Mouse (Mus musculus): ENCODE measurements at regions not wholly inside any gene's neighbourhood (a gene's known extent, or its start where the extent isn't known, plus 50 kb on each side); places are given as distances from the start of the nearest gene placed in this dataset.

DNA sequence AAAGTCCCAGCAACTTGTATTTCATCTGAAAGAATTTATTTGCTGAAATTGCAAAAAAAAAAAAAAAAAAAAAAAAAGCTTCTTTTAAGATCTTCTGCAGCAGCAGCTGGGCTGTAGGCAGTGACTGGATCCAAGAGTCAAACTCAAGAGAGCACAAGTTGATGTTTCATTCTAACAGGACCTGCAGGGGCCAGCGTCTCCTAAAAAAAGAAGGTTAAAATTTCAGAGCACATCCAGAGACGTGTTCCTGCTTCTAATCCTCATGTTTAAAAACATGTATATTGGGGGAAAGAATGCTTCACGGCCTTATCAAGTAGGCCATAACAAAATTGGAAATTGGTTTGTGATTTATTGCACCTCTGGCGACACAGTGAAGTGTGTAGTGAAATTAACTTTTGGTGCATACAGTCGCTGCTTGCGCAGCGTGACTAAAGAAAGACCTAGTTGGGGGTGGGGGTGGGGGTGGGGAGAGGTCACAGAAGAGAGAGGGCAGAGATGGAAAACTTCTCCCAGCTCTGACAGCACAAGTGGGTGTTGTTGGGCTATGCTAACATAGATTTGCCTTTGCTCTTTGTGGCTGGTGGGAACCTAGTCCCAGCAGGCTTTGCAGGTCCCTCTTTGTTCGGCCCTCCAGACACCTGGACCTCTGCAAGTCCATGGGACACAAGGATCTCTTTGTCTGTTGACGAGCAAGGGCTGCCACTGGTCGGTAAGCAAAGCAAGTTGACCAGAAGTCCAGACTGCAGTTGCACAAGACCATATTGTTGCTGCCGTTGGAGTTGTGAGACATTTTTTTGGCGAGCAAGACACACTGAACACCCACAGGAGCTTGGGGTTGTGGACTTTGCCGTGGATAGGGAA, 155.7 kb upstream of the Slc30a5 start:
- DNase-seq = no peak
- intact Hi-C loops (cut with DNase I; ENCODE audit: low total_unique reads) = no loop called here

DNA sequence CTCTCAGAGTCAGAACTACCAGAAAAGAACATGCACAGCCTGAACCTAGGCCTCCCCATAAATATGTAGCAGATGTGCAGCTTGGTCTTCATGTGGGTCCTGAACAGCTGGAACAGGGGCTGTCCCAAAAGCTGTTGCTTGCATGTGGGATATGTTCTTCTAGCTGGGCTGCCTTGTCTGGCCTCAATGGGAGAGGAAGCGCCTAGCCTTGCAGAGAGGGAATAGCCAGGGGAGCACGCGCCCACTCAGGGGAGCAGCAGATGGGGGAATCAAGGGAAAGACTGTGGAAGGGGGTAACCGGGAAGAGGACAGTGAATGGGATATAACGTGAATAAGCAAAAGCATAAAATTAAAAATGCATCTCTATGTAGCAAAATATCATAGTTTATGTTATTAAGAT, 154.9 kb upstream of the Slc30a5 start:
- intact Hi-C loops (cut with DNase I; ENCODE audit: low total_unique reads) = no loop called here

DNA sequence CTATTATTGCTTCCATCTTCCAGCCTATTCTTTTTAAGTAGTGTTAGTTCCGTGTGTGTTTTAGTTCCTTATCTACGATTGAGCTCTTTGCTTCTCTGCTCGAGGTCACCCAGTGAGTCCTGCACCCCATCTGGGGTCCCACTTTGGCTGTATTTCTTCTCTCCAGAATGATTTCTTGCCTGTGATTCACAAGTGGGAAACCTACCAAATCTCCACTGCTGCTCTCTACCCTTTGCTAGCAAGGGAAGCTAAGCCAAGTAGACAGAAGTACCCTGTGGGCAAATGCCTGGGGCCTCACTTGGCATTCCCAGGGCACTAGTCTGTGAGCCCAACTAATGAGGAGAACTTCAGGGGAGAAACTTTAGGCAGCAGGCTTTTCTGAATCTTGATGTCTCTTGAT, 142.5 kb upstream of the Slc30a5 start:
- intact Hi-C loops (cut with DNase I; ENCODE audit: low total_unique reads) = no loop called here
- no peak for DNase-seq

More for the DNA sequence above, 154.9 kb upstream of the Slc30a5 start:
- DNase-seq = no peak

DNA sequence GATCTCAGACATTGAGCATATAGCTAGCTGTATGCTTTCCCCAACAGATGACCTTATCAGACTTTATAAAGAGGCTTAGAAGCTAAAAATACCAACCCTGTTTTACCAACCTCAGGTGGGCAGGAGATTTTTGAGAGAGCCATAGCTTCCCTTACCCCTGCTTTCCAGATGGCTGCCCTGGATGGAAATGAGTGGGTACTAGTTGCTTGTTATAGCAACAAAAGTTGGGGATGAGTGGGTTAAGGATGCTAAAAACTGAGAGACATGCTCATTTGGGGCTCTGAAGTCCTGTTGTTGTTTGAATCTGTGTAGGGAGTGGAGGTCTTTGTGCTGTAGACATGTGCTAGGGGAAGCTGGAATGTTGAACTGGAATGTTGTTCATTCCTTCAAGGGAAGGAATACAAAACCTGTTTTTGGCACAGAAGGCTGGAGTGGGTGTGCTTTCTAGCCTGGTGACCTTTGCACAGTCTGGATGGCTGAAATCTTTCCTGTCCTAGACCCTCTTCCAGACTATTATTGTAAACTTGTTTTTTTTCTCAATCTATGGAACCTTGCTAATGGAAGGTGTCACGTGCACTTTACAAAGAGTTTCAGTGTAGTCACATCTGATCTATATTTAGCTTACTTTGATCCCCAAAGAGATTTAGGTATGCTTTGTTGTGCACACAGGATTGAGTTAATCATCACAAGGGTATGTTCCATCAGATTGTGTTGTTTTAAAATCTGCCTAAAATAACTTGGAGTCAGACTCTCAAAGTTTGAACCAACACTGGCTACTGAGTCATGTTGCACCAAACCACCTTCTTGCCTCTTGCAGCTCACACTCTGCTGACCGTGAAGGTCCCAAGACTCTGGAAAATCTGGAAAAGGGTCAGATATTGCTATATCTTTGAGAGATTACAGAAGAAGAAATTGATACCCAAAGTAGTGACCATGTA, 138.1 kb upstream of the Slc30a5 start:
- DNase-seq = no peak
- intact Hi-C loops (cut with DNase I; ENCODE audit: low total_unique reads) = no loop called here

DNA sequence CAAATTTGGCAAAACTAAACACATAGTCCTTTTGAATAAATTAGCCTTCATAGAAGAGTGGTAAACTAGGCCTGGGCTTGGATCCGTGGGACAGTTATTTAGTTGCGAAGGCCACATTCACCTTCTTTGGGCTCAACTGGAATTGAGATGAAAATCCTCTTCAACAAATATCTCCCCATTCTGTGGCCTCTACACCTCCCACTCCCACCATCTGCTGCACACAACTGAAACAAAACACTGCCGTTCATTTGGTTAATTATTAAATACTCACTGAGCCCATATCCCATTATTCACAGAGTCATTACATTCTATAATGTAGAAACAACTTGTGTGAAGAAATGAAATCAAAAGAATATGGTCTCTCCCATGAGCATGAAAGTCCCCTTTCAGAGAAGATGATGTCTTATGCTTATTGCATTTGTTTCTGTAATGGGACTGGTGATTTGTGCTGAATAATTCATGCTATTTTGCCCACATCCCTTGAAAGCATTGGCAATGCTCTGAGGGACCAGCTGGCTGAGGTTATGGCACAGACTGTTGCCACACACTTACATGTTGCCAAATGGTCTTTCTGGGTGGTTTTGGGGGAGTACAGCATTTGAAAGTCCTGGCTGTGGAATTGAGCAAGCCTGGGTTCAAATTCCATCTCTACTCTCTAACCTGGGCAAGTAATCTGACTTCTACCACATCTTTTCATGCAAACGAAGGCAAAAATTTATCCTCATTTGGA, 129.7 kb upstream of the Slc30a5 start:
- intact Hi-C loops (cut with DNase I; ENCODE audit: low total_unique reads) = no loop called here
- no peak for DNase-seq

DNA sequence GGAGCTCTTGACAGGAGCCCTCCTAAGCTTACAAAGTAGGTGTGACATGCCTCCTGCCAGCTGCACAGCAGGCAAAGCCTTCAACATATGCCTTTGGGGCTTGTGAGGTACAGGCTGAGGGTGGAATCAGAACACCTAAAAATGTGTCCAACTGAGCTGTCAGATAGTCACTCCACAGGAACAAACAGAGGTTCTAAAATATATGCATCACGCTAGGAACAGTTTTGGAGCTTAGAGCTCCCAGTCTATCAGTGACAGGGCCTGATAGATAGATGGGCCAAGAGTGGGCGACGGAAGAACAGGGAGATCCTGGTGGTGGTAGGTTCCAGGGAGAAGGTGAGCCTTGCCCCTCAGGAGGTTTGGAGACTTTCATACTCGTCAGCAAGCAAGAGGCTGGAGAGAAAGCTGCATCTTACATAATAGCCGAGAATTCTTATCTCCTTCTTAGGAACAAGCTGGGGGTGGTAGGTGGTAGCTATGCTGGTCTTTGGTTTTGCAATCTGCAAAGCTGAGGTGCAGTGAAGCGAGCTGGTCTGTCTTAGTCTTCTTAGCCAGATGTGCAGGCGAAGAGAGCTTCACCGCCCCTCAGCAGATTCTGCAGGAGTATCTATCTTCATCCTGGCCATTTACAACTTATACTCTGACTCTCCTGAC, 121.5 kb upstream of the Slc30a5 start:
- intact Hi-C loops (cut with DNase I; ENCODE audit: low total_unique reads) = no loop called here
- DNase-seq = no peak

DNA sequence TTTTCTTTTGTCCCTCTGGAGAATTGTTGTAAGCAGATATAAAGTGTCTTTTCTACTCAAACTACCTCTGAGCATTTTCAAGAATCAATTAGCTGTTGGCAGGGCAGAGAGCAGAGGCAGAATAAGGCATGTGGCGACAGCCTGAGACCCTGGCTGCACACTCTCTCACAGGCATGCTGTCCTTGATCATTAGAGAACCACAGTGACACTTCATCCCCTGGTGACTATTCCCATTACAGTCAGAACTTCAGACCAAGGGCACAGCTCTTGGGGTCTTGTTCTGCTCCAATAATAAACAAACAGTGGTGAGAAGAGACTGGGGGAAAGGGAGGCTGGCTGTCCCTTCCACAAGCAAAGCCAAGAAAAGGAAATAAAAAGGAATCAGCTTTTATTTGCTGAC, 120.9 kb upstream of the Slc30a5 start:
- intact Hi-C loops (cut with DNase I; ENCODE audit: low total_unique reads) = no loop called here

DNA sequence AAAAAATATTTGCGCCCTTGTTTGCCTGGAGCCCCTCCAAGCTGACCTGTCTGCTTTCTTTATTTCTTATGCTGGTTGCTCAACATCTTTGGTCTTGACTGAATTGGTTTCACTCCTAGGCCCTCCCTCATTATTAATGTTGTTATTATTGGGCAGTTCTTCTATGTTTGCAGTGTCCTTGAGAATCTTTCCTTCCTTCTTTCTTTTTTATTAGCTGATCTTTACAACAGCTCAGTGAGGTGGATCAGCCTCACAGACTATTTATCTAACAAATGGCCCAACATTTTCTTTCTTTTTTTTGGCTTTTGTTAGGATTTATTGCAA, 117.9 kb upstream of the Slc30a5 start:
- intact Hi-C loops (cut with DNase I; ENCODE audit: low total_unique reads) = no loop called here
- no peak for DNase-seq

More for the DNA sequence above, 120.9 kb upstream of the Slc30a5 start:
- no peak for DNase-seq

DNA sequence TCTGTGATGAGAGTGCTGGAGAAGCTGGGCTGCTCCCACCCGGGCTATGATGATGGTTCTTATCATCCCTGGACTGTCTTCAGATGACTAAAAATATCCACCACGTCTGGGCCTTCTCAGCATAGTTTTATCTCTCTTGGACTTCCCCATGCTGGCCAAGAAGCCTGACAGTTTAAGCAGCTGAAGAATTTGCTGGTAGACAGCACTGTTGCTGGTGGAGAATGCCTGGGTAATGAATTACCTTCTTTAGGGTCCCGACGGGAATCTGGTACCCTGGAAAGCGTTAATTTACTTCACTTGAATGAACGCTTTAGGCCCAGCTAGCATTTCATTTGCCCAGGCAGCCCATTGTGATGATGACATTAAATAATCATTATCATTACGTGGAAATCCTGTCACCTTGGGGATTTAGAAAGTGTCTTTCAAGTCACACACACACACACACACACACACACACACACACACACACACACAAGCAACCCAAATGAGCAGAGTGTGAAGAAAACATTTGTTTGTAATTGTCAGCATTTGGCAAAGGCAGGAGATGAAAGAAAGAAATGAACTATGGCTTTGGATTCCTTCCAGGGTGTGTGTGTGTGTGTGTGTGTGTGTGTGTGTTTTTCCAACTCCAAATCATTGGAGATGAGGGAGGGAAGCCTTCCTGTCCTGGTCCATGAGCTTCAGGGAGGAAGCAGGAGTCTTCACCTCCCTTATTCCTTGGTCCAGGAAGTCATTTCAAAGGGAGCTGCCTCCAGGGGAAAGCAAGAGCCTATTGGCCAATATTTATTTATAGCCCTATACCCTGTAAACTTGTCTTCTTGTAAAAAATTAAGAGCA, 117.3 kb upstream of the Slc30a5 start:
- no peak for DNase-seq
- intact Hi-C loops (cut with DNase I; ENCODE audit: low total_unique reads) = no loop called here

DNA sequence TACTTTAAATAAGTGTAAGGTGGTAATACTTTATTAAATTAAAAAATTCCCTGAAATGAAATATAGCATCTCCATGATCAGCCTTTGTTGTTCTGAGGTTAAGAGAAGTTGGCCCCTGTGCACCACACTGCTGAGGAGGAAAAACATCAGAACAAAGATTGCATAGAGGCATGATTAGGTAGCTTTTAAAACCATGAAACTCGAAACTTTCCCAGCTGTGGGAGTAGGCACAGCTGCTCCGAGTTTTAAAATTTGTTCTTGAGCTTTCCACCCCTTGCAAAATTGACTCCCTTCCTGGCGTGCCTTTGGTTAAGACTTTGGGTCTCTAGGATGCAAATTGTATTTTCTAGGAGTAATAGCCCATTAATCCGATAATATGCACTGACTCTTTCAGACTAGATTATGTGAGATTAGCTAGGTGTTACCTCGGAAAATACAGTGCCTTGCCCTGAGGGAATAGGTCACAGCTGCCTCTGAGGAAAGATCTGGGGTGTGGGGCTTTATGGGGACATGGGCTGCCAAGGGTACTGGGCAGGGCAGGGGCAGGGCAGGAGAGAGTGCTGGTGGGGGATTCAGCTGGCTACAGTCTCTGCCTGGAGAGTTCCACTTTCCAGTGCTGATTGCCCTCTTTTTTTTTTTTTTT, 110.1 kb upstream of the Slc30a5 start:
- intact Hi-C loops (cut with DNase I; ENCODE audit: low total_unique reads) = no loop called here
- DNase-seq = no peak

DNA sequence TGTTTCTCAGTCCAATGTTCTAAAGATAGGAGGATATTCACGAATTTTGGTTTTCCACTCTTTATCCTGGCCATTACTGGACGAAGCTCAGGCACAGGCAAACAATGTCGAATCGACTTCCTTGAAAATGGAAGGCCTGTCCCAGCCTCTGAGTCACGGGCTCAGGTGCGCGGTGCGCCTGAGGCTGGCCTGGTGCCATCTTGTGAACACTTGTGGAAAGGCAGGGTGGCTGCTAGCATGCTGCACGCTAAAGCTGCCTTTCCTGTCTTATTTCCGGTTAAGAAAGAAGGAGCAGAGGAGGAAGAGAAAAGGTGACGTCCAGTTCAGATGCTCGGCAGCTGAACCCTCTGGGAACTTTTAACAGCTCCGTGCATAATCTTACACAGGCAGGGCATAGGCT, 107.6 kb upstream of the Slc30a5 start:
- intact Hi-C loops (cut with DNase I; ENCODE audit: low total_unique reads) = no loop called here
- no peak for DNase-seq

DNA sequence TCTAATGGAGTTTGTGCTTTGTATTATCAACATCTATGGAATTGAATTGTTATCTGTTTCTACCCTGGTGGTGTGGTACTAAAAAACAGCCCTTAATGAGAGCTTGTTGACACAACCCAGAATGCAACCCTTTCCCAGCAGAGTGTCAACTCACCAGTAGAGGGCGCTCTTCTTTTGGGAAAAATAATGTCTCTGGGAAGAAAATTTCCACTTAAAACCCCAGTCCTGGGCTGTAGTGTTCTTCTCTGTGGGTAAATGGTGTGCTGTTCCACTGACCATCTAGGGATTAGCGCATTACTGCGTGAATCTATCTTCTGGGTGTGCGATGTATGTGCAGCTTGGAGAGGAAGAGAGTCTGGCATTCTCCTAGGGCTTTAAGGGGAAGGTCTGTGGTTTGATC, 106.5 kb upstream of the Slc30a5 start:
- peak; percentile 14 for DNase-seq
- intact Hi-C loops (cut with DNase I; ENCODE audit: low total_unique reads) = no loop called here

DNA sequence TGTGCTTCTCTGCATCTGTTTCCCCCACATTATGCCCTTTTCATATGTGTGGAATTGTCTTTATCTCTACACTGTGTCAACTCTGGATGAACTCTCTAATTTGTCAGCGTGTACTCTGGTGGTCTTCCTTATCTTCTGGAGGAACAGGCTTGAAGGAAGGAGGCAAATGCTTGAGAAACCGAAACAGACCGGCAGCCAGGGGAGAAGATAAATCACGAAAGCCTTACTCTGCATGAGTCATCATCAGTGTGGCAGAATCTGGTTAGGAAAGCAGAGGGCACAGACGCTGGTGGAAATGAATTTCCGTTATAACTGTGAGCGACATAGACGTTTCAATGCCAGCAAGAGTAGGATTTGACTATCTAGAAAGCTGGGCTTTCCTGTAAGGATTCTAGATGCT, 100.0 kb upstream of the Slc30a5 start:
- intact Hi-C loops (cut with DNase I; ENCODE audit: low total_unique reads) = no loop called here

DNA sequence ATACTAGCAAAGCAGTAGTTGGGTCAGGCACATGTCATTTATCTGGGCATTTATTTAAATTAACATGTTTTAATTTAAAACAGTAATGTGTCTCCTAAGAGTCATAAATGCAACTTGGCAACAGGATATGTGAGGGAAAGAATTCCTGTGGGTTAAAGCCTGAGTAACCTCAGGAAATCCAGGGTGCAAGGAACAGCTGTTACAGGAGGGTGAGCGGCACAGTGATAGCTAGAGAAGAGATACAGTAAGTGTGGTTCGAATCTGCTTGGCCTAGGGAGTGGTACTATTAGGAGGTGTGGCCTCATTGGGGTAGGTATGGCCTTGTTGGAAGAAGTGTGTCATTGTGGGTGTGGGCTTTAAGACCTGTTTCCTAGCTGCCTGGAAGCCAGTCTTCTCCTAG, 66.3 kb upstream of the Slc30a5 start:
- intact Hi-C loops (cut with DNase I; ENCODE audit: low total_unique reads) = no loop called here

More for the DNA sequence above, 100.0 kb upstream of the Slc30a5 start:
- no peak for DNase-seq

DNA sequence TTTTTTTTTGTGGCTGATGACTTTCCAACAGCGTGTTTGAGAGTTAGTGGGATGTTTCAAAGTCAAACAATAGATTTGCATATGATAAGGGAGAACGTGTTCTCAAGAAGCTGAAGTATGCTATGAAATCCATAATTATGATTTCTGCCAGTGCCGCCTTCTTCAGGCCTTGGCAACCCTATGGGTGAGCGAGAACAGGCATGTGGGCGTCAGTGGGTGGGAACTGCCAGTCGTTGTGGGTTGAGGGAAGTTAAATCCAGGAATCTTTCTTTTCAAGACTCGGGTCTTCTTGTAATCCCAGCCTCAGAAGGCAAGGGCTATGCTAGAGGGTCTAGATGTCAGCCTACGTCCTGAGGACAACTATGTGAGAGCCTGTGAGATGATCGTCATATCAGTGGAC, 60.6 kb upstream of the Slc30a5 start:
- intact Hi-C loops (cut with DNase I; ENCODE audit: low total_unique reads) = no loop called here
- no peak for DNase-seq

More for the DNA sequence above, 66.3 kb upstream of the Slc30a5 start:
- no peak for DNase-seq

DNA sequence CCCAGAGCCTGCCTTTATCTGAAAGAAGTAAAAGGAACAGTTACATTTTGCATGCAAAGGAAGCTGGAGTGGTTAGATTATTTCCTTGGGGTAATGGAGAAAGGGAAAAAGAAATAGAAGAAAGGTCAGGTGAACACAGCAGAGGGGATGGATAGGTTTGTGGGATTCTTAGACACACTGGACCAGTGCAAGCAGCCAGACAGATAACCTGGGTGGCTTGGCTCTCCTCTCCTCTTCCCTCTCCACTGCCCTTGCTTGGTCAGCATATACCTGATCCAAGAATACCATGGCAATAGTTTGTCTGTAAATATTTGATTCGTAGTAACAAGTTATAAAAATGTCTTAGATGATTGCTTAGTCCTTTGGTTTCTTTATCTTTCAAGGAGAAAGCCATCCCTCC, 59.9 kb upstream of the Slc30a5 start:
- intact Hi-C loops (cut with DNase I; ENCODE audit: low total_unique reads) = no loop called here
- DNase-seq = no peak

DNA sequence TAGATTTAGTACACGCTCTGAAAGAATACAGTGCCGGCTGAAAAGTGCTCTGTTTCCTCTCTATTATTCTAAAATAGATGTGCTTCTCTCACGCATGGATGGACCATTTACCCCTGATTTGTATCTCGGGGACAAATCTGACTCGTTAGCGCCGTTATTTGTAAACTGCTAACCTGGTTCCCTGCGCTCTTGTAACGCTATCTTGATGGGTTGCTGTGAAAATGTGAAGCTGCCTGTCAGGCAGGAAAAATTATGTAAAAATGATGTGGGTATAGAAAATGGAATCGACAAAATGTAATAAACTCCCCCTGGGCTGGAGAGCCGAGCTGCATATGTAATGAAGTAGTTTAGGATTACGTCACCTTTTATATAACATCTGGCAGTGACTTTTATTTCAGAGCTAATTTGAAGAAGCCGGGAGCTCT, 59.4 kb upstream of the Slc30a5 start:
- intact Hi-C loops (cut with DNase I; ENCODE audit: low total_unique reads) = no loop called here
- no peak for DNase-seq

DNA sequence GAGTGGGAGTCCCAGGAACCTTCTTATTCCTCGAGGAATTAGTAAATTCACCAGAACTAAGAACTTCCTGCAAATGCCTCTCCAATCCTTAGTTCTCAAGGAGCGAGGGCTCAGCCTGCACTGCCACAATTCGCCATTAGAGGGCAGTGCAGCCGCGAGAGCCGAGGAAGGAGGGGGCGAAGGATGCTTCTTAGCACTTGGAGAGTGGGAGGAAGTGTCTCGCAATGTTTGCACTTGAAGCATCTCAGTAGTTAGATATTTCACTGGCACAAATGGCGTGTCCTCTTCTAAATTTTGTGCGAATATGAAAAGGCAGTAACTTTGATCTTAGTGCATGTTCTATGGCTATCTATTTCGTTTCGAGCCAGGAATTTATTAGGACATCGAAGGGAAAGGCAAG, 59.0 kb upstream of the Slc30a5 start:
- peak; percentile 68 for DNase-seq
- intact Hi-C loops (cut with DNase I; ENCODE audit: low total_unique reads) = no loop called here

Measured in gastrocnemius, postnatal 14 days (tissue).